Comparison of ENCODE assay signal across 25 mouse cellular contexts in genomic region chr5:19395876-19396275, GRCm38 (mm10).
DNase-seq lines count a peak whose midpoint lies in the region; ATAC-seq and TF ChIP-seq lines count a peak whose summit lies in the region.
"Had no signal": no experiment of that assay in that cellular context is flagged by ENCODE, and none has a peak within 500 bp of the region (broad histone marks: within the 10 kb centered on the region; RNA-seq: fewer than 3 reads in every experiment).

No protein-coding gene starts in this region.

- H3K9ac ChIP-seq in forebrain, embryonic 14.5 days (ENCODE audit: low read length): no peak overlapping the region
- H3K9ac ChIP-seq in forebrain, embryonic 16.5 days (replicated peaks; ENCODE audit: low read depth, low read length): no peak overlapping the region
- H3K9ac ChIP-seq in midbrain, postnatal 0 days (replicated peaks; ENCODE audit: low read length, poor library complexity, severe bottlenecking): no peak overlapping the region
- H3K9ac ChIP-seq in midbrain, embryonic 13.5 days (replicated peaks): no peak overlapping the region
- H3K9ac ChIP-seq: embryonic facial prominence, embryonic 13.5 days; forebrain, embryonic 13.5 days; liver, embryonic 15.5 days had no signal

- no peaks in the 10 kb centered on the region for H3K4me1 ChIP-seq in forebrain, embryonic 14.5 days (ENCODE audit: control insufficient read depth, insufficient read depth, low read length)
- H3K4me1 ChIP-seq in forebrain, embryonic 16.5 days (replicated peaks; ENCODE audit: control insufficient read depth, insufficient read depth, low read length): no peaks in the 10 kb centered on the region
- H3K4me1 ChIP-seq in midbrain, postnatal 0 days (ENCODE audit: insufficient read depth, low read length): no peaks in the 10 kb centered on the region
- no peaks in the 10 kb centered on the region for H3K4me1 ChIP-seq in midbrain, embryonic 13.5 days (replicated peaks)
- H3K4me1 ChIP-seq: embryonic facial prominence, embryonic 13.5 days; forebrain, embryonic 13.5 days; limb, embryonic 10.5 days; liver, embryonic 15.5 days; midbrain, embryonic 10.5 days had no signal

- no peak; the same call in 1 of the 2 replicates for ATAC-seq in forebrain, embryonic 14.5 days
- ATAC-seq in forebrain, embryonic 16.5 days: no peak
- ATAC-seq in midbrain, postnatal 0 days (ENCODE audit: low FRiP score): no peak
- no peak for ATAC-seq in midbrain, embryonic 13.5 days
- no peak for ATAC-seq in CD4-positive, CD25-positive, alpha-beta regulatory T cell, adult 4 months
- no peak for ATAC-seq in megakaryocyte progenitor cell, adult 5-6 weeks (replicated peaks; ENCODE audit: poor library complexity)
- ATAC-seq: forebrain, embryonic 13.5 days; inflammation-experienced regulatory T-cells, adult 6 months had no signal

- 56% methylated on average over 3 of the region's 3 CpGs for WGBS in forebrain, embryonic 14.5 days
- 37% methylated on average over 3 of the region's 3 CpGs for WGBS in forebrain, embryonic 16.5 days
- WGBS in midbrain, postnatal 0 days: 65% methylated on average over 3 of the region's 3 CpGs
- 74% methylated on average over 3 of the region's 3 CpGs for WGBS in midbrain, embryonic 13.5 days

- no peak overlapping the region for H3K27ac ChIP-seq in forebrain, embryonic 14.5 days (ENCODE audit: low read depth, low read length)
- no peak overlapping the region for H3K27ac ChIP-seq in forebrain, embryonic 16.5 days (ENCODE audit: low read length)
- H3K27ac ChIP-seq in midbrain, postnatal 0 days (ENCODE audit: low read depth, low read length): no peak overlapping the region
- no peak overlapping the region for H3K27ac ChIP-seq in midbrain, embryonic 13.5 days
- H3K27ac ChIP-seq: embryonic facial prominence, embryonic 13.5 days; forebrain, embryonic 13.5 days; left cerebral cortex, adult 2 months; limb, embryonic 10.5 days; liver, embryonic 15.5 days; macrophage; midbrain, embryonic 10.5 days had no signal

- no peak overlapping the region for H3K4me3 ChIP-seq in forebrain, embryonic 14.5 days (ENCODE audit: low read depth, low read length)
- H3K4me3 ChIP-seq in forebrain, embryonic 16.5 days (replicated peaks; ENCODE audit: low read length): no peak overlapping the region
- H3K4me3 ChIP-seq in midbrain, postnatal 0 days (ENCODE audit: low read depth, low read length): no peak overlapping the region
- no peak overlapping the region for H3K4me3 ChIP-seq in midbrain, embryonic 13.5 days (replicated peaks)
- H3K4me3 ChIP-seq: embryonic facial prominence, embryonic 13.5 days; forebrain, embryonic 13.5 days; left cerebral cortex, adult 2 months; limb, embryonic 10.5 days; liver, embryonic 15.5 days; midbrain, embryonic 10.5 days had no signal

- no peaks in the 10 kb centered on the region for H3K36me3 ChIP-seq in forebrain, embryonic 14.5 days (ENCODE audit: control insufficient read depth, insufficient read depth, low read length)
- H3K36me3 ChIP-seq in forebrain, embryonic 16.5 days (ENCODE audit: control insufficient read depth, insufficient read depth): no peaks in the 10 kb centered on the region
- no peaks in the 10 kb centered on the region for H3K36me3 ChIP-seq in midbrain, postnatal 0 days (ENCODE audit: insufficient read depth, low read length)
- H3K36me3 ChIP-seq in midbrain, embryonic 13.5 days: no peaks in the 10 kb centered on the region
- H3K36me3 ChIP-seq: embryonic facial prominence, embryonic 13.5 days; limb, embryonic 10.5 days; liver, embryonic 15.5 days; midbrain, embryonic 10.5 days had no signal

- H3K4me2 ChIP-seq in forebrain, embryonic 14.5 days (ENCODE audit: low read length): no peak overlapping the region
- no peak overlapping the region for H3K4me2 ChIP-seq in forebrain, embryonic 16.5 days (ENCODE audit: low read length)
- H3K4me2 ChIP-seq in midbrain, postnatal 0 days (ENCODE audit: low read depth, low read length, poor library complexity, severe bottlenecking): no peak overlapping the region
- no peak overlapping the region for H3K4me2 ChIP-seq in midbrain, embryonic 13.5 days (replicated peaks)
- H3K4me2 ChIP-seq: embryonic facial prominence, embryonic 13.5 days; forebrain, embryonic 13.5 days; heart, embryonic 11.5 days; liver, embryonic 15.5 days had no signal

- peak; percentile 51 for DNase-seq in forebrain, embryonic 14.5 days (ENCODE audit: low spot score)
- peak; percentile 63 for DNase-seq in midbrain, postnatal 0 days (ENCODE audit: low spot score)
- DNase-seq in cerebellum, adult 9-10 months: peak; percentile 90
- DNase-seq in layer of hippocampus, adult 11-12 months (ENCODE audit: low spot score): no peak
- DNase-seq: embryo, embryonic 11 days; gastrocnemius, postnatal 10 days; heart, adult 11 months; kidney, adult 18-20 months; liver; right cerebral cortex, postnatal 25 days; spleen, adult 18-20 months; thymus, postnatal 25 days had no signal

- H3K27me3 ChIP-seq in forebrain, embryonic 14.5 days (replicated peaks; ENCODE audit: control insufficient read depth, insufficient read depth, low read length): no peaks in the 10 kb centered on the region
- no peaks in the 10 kb centered on the region for H3K27me3 ChIP-seq in forebrain, embryonic 16.5 days (replicated peaks; ENCODE audit: control insufficient read depth, insufficient read depth, low read length)
- no peaks in the 10 kb centered on the region for H3K27me3 ChIP-seq in midbrain, postnatal 0 days (ENCODE audit: insufficient read depth, low read length)
- no peaks in the 10 kb centered on the region for H3K27me3 ChIP-seq in midbrain, embryonic 13.5 days
- H3K27me3 ChIP-seq: embryonic facial prominence, embryonic 13.5 days; forebrain, embryonic 13.5 days; liver, embryonic 15.5 days had no signal

- no peaks in the 10 kb centered on the region for H3K9me3 ChIP-seq in forebrain, embryonic 14.5 days (replicated peaks; ENCODE audit: control insufficient read depth, low read length)
- H3K9me3 ChIP-seq in forebrain, embryonic 16.5 days (ENCODE audit: control insufficient read depth, low read length): no peaks in the 10 kb centered on the region
- H3K9me3 ChIP-seq in midbrain, postnatal 0 days (ENCODE audit: low read length): no peaks in the 10 kb centered on the region
- H3K9me3 ChIP-seq in midbrain, embryonic 13.5 days: no peaks in the 10 kb centered on the region
- H3K9me3 ChIP-seq: embryonic facial prominence, embryonic 13.5 days; forebrain, embryonic 13.5 days; limb, embryonic 10.5 days; liver, embryonic 15.5 days; midbrain, embryonic 10.5 days had no signal

- no peak for TF ChIP-seq CTCF in midbrain, postnatal 0 days (IDR thresholded peaks at IDR 0.05)
